Mouse (Mus musculus) ES-Bruce4 (cell line): ENCODE results near the gene Naa40.

Experiments
- CTCF ChIP-seq: IDR thresholded peaks from one replicate; pipeline ENCODE4 v1.8.1; 2011; ENCODE audit warnings: low read depth, low read length
- POLR2A ChIP-seq: IDR thresholded peaks from one replicate; pipeline ENCODE4 v1.8.1; 2011; ENCODE audit warnings: low read length; ENCODE audit not compliant: insufficient read depth

DNA sequence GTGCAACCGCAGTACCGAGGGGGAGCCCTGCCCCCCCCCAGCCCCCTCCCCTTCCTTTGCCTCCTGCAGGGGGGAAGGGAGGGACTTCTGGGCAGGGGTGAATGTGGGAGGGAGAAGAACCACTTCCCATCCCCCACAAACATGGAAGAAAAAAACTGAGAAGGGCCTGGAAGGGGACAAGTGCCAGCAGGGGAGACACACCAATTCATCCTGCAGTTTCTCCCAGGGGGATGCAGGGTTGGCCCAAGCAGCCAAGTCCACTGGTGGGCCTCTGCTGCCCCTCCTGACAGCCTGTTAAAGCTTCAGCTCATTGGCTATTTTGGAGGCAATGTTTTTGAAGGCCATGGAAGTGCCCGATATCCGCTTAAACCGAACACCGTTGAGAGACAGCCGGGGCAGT lies 35.8 kb upstream of the Naa40 start:
- TF ChIP-seq POLR2A (no peak), CTCF (no peak)
